Comparison of ENCODE assay signal across 9 mouse cellular contexts in the genomic region with DNA sequence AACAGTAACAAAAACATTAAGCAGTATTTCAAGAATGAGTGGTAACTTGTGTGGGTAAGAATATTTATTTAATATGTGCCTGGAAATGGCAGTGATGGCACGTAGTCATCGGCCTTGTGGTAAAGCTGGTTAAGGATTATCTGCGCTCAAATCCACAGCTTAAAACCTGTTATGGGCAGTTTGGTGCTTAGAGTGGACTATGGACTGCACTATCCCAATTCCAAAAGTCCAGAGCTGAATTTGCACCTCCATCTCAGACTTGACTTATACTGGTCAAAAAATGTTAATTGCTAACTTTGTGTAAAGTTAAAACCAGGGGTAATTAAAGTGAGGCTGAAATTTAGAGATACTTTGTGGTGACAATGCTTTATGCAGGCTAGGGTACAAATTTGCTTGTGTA. TPM values are rescaled to one million over a fixed set of nuclear protein-coding genes. Genes with fewer than 3 reads are reported as not detected.
A peak's percentile ranks its signal among the peaks of the same experiment; 100 is the strongest.
DNase-seq lines count a peak whose midpoint lies in the region; ATAC-seq and TF ChIP-seq lines count a peak whose summit lies in the region.
"Had no signal": no experiment of that assay in that cellular context is flagged by ENCODE, and none has a peak within 500 bp of the region (broad histone marks: within the 10 kb centered on the region; RNA-seq: fewer than 3 reads in every experiment).

No protein-coding gene starts in this region.

- no peak for TF ChIP-seq CTCF in lung, embryonic 14.5 days (IDR thresholded peaks at IDR 0.05; ENCODE audit: low read depth)
- TF ChIP-seq CTCF in intestine, postnatal 0 days (IDR thresholded peaks at IDR 0.05; ENCODE audit: low read depth), result no peak
- TF ChIP-seq CTCF in thymus, adult 2 months (IDR thresholded peaks at IDR 0.05; ENCODE audit: borderline replicate concordance, control insufficient read depth, extremely low read depth, insufficient read depth, low read length, poor library complexity), result no peak

- 86% methylated on average over 3 of the region's 3 CpGs for WGBS in lung, embryonic 14.5 days
- 92% methylated on average over 3 of the region's 3 CpGs for WGBS in embryonic facial prominence, embryonic 12.5 days
- 53% methylated on average over 3 of the region's 3 CpGs for WGBS in intestine, postnatal 0 days
- WGBS in liver, embryonic 15.5 days (ENCODE audit: insufficient replicate concordance), result 25% methylated on average over 3 of the region's 3 CpGs
- WGBS in thymus, adult 2 months, result 94% methylated on average over 3 of the region's 3 CpGs

- no peak for ATAC-seq in lung, embryonic 14.5 days (ENCODE audit: insufficient read depth)
- no peak for ATAC-seq in embryonic facial prominence, embryonic 12.5 days (ENCODE audit: insufficient number of reproducible peaks, insufficient read depth, low FRiP score, low TSS enrichment)
- ATAC-seq in intestine, postnatal 0 days, result no peak
- ATAC-seq in liver, embryonic 15.5 days (ENCODE audit: insufficient read depth), result no peak

- H3K4me1 ChIP-seq in lung, embryonic 14.5 days (ENCODE audit: insufficient read depth), result peaks cover 17% of the 10 kb centered on the region
- H3K4me1 ChIP-seq in embryonic facial prominence, embryonic 12.5 days, result peaks cover 29% of the 10 kb centered on the region
- no peaks in the 10 kb centered on the region for H3K4me1 ChIP-seq in intestine, postnatal 0 days (replicated peaks; ENCODE audit: control insufficient read depth, insufficient read depth, low read length)
- peaks cover 50% of the 10 kb centered on the region for H3K4me1 ChIP-seq in liver, embryonic 15.5 days (replicated peaks)
- H3K4me1 ChIP-seq in thymus, adult 2 months (replicated peaks; ENCODE audit: control insufficient read depth, insufficient read depth, low read length), result peaks cover 17% of the 10 kb centered on the region

- TF ChIP-seq POLR2A in thymus, adult 2 months (IDR thresholded peaks at IDR 0.05; ENCODE audit: control insufficient read depth, extremely low read depth, insufficient read depth, low read length, poor library complexity), result no peak

- peak overlapping the region; percentile 6; the same call in 1 of the 2 replicates for H3K27ac ChIP-seq in lung, embryonic 14.5 days (ENCODE audit: low read depth)
- no peak overlapping the region for H3K27ac ChIP-seq in embryonic facial prominence, embryonic 12.5 days
- no peak overlapping the region for H3K27ac ChIP-seq in intestine, postnatal 0 days (ENCODE audit: low read depth, low read length)
- peak overlapping the region; percentile 82 for H3K27ac ChIP-seq in liver, embryonic 15.5 days (replicated peaks)
- no peak overlapping the region for H3K27ac ChIP-seq in thymus, adult 2 months (ENCODE audit: control insufficient read depth, insufficient read depth, low read length)

- no peaks in the 10 kb centered on the region for H3K9me3 ChIP-seq in lung, embryonic 14.5 days (ENCODE audit: low read depth, low read length)
- H3K9me3 ChIP-seq in embryonic facial prominence, embryonic 12.5 days, result no peaks in the 10 kb centered on the region
- H3K9me3 ChIP-seq in intestine, postnatal 0 days (ENCODE audit: control insufficient read depth), result no peaks in the 10 kb centered on the region
- H3K9me3 ChIP-seq in liver, embryonic 15.5 days (replicated peaks), result no peaks in the 10 kb centered on the region

- DNase-seq in lung, embryonic 14.5 days, result no peak
- DNase-seq in lung, postnatal 10 days, result no peak
- DNase-seq in thymus, adult 2 months, result no peak
- DNase-seq in thymus, postnatal 25 days, result no peak
- DNase-seq: gastrocnemius, postnatal 10 days; lung, adult 2 months had no signal

- H3K4me3 ChIP-seq in lung, embryonic 14.5 days (ENCODE audit: low read depth, low read length), result peak overlapping the region; percentile 88
- H3K4me3 ChIP-seq in embryonic facial prominence, embryonic 12.5 days, result no peak overlapping the region
- H3K4me3 ChIP-seq in intestine, postnatal 0 days (ENCODE audit: low read depth, low read length), result 0 out of 2 replicates have a peak overlapping the region, but pooled peaks have one; percentile 94
- peak overlapping the region; percentile 85 for H3K4me3 ChIP-seq in liver, embryonic 15.5 days (replicated peaks)
- no peak overlapping the region for H3K4me3 ChIP-seq in thymus, adult 2 months (ENCODE audit: control insufficient read depth, insufficient read depth, low read length)

- no peaks in the 10 kb centered on the region for H3K27me3 ChIP-seq in lung, embryonic 14.5 days (ENCODE audit: insufficient read depth, low read length)
- no peaks in the 10 kb centered on the region for H3K27me3 ChIP-seq in embryonic facial prominence, embryonic 12.5 days
- H3K27me3 ChIP-seq in intestine, postnatal 0 days (replicated peaks; ENCODE audit: control insufficient read depth, insufficient read depth, low read length), result no peaks in the 10 kb centered on the region
- H3K27me3 ChIP-seq in liver, embryonic 15.5 days, result no peaks in the 10 kb centered on the region
- H3K27me3 ChIP-seq in thymus, adult 2 months (ENCODE audit: control insufficient read depth, insufficient read depth, low read length), result no peaks in the 10 kb centered on the region

- peak overlapping the region; percentile 92 for H3K4me2 ChIP-seq in lung, embryonic 14.5 days
- H3K4me2 ChIP-seq in embryonic facial prominence, embryonic 12.5 days (replicated peaks), result peak overlapping the region; percentile 72
- peak overlapping the region; percentile 76; the same call in 1 of the 2 replicates for H3K4me2 ChIP-seq in intestine, postnatal 0 days (replicated peaks; ENCODE audit: low read depth)
- peak overlapping the region; percentile 71 for H3K4me2 ChIP-seq in liver, embryonic 15.5 days

- peaks cover 20% of the 10 kb centered on the region for H3K36me3 ChIP-seq in lung, embryonic 14.5 days (ENCODE audit: insufficient read depth)
- H3K36me3 ChIP-seq in embryonic facial prominence, embryonic 12.5 days, result peaks cover under 1% of the 10 kb centered on the region; the same call in 1 of the 2 replicates
- no peaks in the 10 kb centered on the region; the same call in 1 of the 2 replicates for H3K36me3 ChIP-seq in intestine, postnatal 0 days (ENCODE audit: control insufficient read depth, insufficient read depth)
- peaks cover 29% of the 10 kb centered on the region for H3K36me3 ChIP-seq in liver, embryonic 15.5 days (replicated peaks)
- no peaks in the 10 kb centered on the region for H3K36me3 ChIP-seq in thymus, adult 2 months (ENCODE audit: control insufficient read depth, insufficient read depth, low read length)

- peak overlapping the region; percentile 52; the same call in 1 of the 2 replicates for H3K9ac ChIP-seq in lung, embryonic 14.5 days
- no peak overlapping the region for H3K9ac ChIP-seq in embryonic facial prominence, embryonic 12.5 days
- H3K9ac ChIP-seq in intestine, postnatal 0 days (ENCODE audit: low read depth, low read length), result no peak overlapping the region
- H3K9ac ChIP-seq in liver, embryonic 15.5 days, result peak overlapping the region; percentile 58

RNA-seq across cellular contexts. Expression of a gene that starts 2.7 kb away (rescaled TPM):
- polyA plus RNA-seq in lung, embryonic 14.5 days (2014; fragmentation: Nextera tagmentation; extraction: Ambion mirVana), result 426 and 436 TPM in 2 replicates
- polyA plus RNA-seq in embryonic facial prominence, embryonic 12.5 days (2016; fragmentation: Nextera tagmentation; extraction: Ambion mirVana), result 283 and 304 TPM in 2 replicates
- 109 and 119 TPM in 2 replicates for polyA plus RNA-seq in intestine, postnatal 0 days (2015; fragmentation: Nextera tagmentation; extraction: Ambion mirVana)
- 345 and 374 TPM in 2 replicates for polyA plus RNA-seq in liver, embryonic 15.5 days (2015; fragmentation: Nextera tagmentation; extraction: Ambion mirVana)
- 85.3 and 86.2 TPM in 2 replicates for polyA plus RNA-seq in thymus, adult 2 months (2012; rRNA removed)

RNA-seq across cellular contexts. Expression of a gene that starts 3.7 kb away (rescaled TPM):
- polyA plus RNA-seq in lung, embryonic 14.5 days (2014; fragmentation: Nextera tagmentation; extraction: Ambion mirVana), result 26.1 and 31.3 TPM in 2 replicates
- polyA plus RNA-seq in embryonic facial prominence, embryonic 12.5 days (2016; fragmentation: Nextera tagmentation; extraction: Ambion mirVana), result 25.2 and 30.9 TPM in 2 replicates
- 20.2 and 26.1 TPM in 2 replicates for polyA plus RNA-seq in intestine, postnatal 0 days (2015; fragmentation: Nextera tagmentation; extraction: Ambion mirVana)
- polyA plus RNA-seq in liver, embryonic 15.5 days (2015; fragmentation: Nextera tagmentation; extraction: Ambion mirVana), result 13.0 and 14.8 TPM in 2 replicates
- 50.1 and 50.8 TPM in 2 replicates for polyA plus RNA-seq in thymus, adult 2 months (2012; rRNA removed)

Comparison
In these comparisons a context has a peak if more than half of its experiments do, and no peak if none do; other contexts are left out.
1. H3K27ac ChIP-seq: peak in lung, embryonic 14.5 days (single experiment) and liver, embryonic 15.5 days (single experiment); none in embryonic facial prominence, embryonic 12.5 days (single experiment), intestine, postnatal 0 days (single experiment) and thymus, adult 2 months (single experiment).
2. H3K4me3 ChIP-seq: peak in lung, embryonic 14.5 days (single experiment), intestine, postnatal 0 days (single experiment) and liver, embryonic 15.5 days (single experiment); none in embryonic facial prominence, embryonic 12.5 days (single experiment) and thymus, adult 2 months (single experiment).
3. H3K9ac ChIP-seq: peak in lung, embryonic 14.5 days (single experiment) and liver, embryonic 15.5 days (single experiment); none in embryonic facial prominence, embryonic 12.5 days (single experiment) and intestine, postnatal 0 days (single experiment).
4. Peak in every context shown above with its lines, with median percentiles within 50 percentile points of each other: H3K4me2 ChIP-seq.